Mouse (Mus musculus) megakaryocyte, embryonic 14.5 days (primary cell): ENCODE results near the gene Cadps.

ENCODE experiments used
- FLI1 ChIP-seq: IDR thresholded peaks from 2 replicates; pipeline ENCODE4 v1.6.1; 2012; ENCODE audit warnings: low read length, inconsistent platforms, mixed read lengths
- GATA1 ChIP-seq: IDR thresholded peaks from 3 replicates; pipeline ENCODE4 v1.6.1; 2012; ENCODE audit warnings: mixed read lengths, low read length, inconsistent platforms, borderline replicate concordance

- no peak for TF ChIP-seq GATA1
- no peak for TF ChIP-seq FLI1
Observed at GRCm38 (mm10) chr14:12690201-12690600, 132.7 kb downstream of the Cadps start.
